Mouse (Mus musculus) ES-Bruce4 (cell line): Measurements from ENCODE around the gene Zscan2.

Experiments used
- CTCF ChIP-seq: IDR thresholded peaks from one replicate; pipeline ENCODE4 v1.8.1; 2011; ENCODE audit warnings: low read depth, low read length
- POLR2A ChIP-seq: IDR thresholded peaks from one replicate; pipeline ENCODE4 v1.8.1; 2011; ENCODE audit warnings: low read length; ENCODE audit not compliant: insufficient read depth

DNA sequence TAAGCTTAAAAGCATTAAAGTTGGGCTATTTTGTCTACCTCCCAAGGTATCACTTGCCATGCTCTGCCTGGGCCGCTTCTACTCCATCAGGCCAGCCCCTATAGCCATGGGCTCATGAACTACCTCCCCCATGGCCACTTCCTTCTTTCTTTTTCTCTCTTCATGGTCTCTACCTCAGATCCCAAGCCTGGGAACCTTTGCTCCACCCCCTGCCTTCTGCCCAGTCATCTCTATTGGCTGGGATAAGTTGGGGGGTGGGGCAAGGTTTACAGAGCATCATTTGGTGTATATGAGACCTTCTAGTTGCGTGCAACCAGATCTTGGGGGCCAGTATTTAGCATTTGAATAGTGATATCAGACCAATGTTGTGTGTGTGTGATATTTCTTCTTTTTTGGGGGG is 1.8 kb downstream of the Zscan2 start:
- TF ChIP-seq CTCF = no peak
- no peak for TF ChIP-seq POLR2A
